Mouse (Mus musculus): ENCODE data around the gene Sod2. TPM values are rescaled to one million over a fixed set of nuclear protein-coding genes. Genes with fewer than 3 reads are reported as not detected.

Sod2 gene
- total and polyA plus RNA-seq, 3 experiments: 284 to 320 (median 293) TPM

GRCm38 (mm10) chr17:13007730-13008425 is 1.2 kb downstream of the Sod2 start (continued):
- TF ChIP-seq MEF2A (IDR thresholded peaks at IDR 0.05; ENCODE audit: extremely low read depth, insufficient replicate concordance, low read depth, low read length, poor library complexity, severe bottlenecking) (no peak), TAL1 (IDR thresholded peaks at IDR 0.05; ENCODE audit: low read length) (no peak), TCF12 (IDR thresholded peaks at IDR 0.05; ENCODE audit: low read depth, low read length) (peak; percentile 63), ETS1 (IDR thresholded peaks at IDR 0.05; ENCODE audit: low read depth, low read length) (peak; percentile 25; the same call in 1 of the 2 replicates), UBTF (IDR thresholded peaks at IDR 0.05; ENCODE audit: borderline replicate concordance, insufficient read depth, low read depth, low read length) (no peak), NRF1 (IDR thresholded peaks at IDR 0.05; ENCODE audit: insufficient read depth, low read depth, low read length, poor library complexity, severe bottlenecking) (0 out of 2 replicates have a peak, but pooled peaks have one; percentile 7), BHLHE40 (IDR thresholded peaks at IDR 0.05; ENCODE audit: borderline replicate concordance, low read depth, low read length) (peak; percentile 33; the same call in 1 of the 2 replicates), MXI1 (IDR thresholded peaks at IDR 0.05; ENCODE audit: low read depth, low read length) (peak; percentile 90), ZMIZ1 (IDR thresholded peaks at IDR 0.05; ENCODE audit: low read depth, low read length) (peak; percentile 84; the same call in 1 of the 2 replicates), GABPA (IDR thresholded peaks at IDR 0.05; ENCODE audit: low read depth, low read length) (no peak), MYC (IDR thresholded peaks at IDR 0.05; ENCODE audit: low read depth, low read length) (peak; percentile 77; the same call in 1 of the 2 replicates)

GRCm38 (mm10) chr17:13008528-13008927 is 1.9 kb downstream of the Sod2 start:
- TF ChIP-seq SIN3A (IDR thresholded peaks at IDR 0.05; ENCODE audit: low read length): no peak
- TF ChIP-seq MAX (IDR thresholded peaks at IDR 0.05; ENCODE audit: low read length): no peak
- TF ChIP-seq SMC3 (IDR thresholded peaks at IDR 0.05; ENCODE audit: low read depth, low read length): no peak
- TF ChIP-seq TAL1 (IDR thresholded peaks at IDR 0.05; ENCODE audit: low read length): no peak
- TF ChIP-seq E2F4 (IDR thresholded peaks at IDR 0.05; ENCODE audit: borderline replicate concordance, low read depth, low read length): no peak
- TF ChIP-seq CHD2 (IDR thresholded peaks at IDR 0.05; ENCODE audit: low read length): no peak
- TF ChIP-seq JUND (IDR thresholded peaks at IDR 0.05; ENCODE audit: low read depth, low read length): no peak
- TF ChIP-seq ZMIZ1 (IDR thresholded peaks at IDR 0.05; ENCODE audit: low read depth, low read length): 0 out of 2 replicates have a peak, but pooled peaks have one; percentile 14
- no peak for TF ChIP-seq NRF1 (IDR thresholded peaks at IDR 0.05; ENCODE audit: insufficient read depth, low read depth, low read length, poor library complexity, severe bottlenecking)
- peak overlapping the region; percentile 85 to 87 for H3K4me3 ChIP-seq (ENCODE audit: control insufficient read depth in 1 of 2, insufficient read depth in 1 of 2, low read depth in 2 of 2, low read length in 2 of 2)
- peaks cover 0 to 3% of the 10 kb centered on the region in 2 experiments; a peak in 2 of 4 replicates for H3K4me1 ChIP-seq (ENCODE audit: control insufficient read depth in 1 of 2, insufficient read depth in 2 of 2, low read length in 2 of 2)
- H3K27me3 ChIP-seq (ENCODE audit: control insufficient read depth in 1 of 2, insufficient read depth in 2 of 2, low read length in 2 of 2): no peaks in the 10 kb centered on the region
- peaks cover 15% of the 10 kb centered on the region for H3K79me2 ChIP-seq (ENCODE audit: control insufficient read depth, insufficient read depth, low read length, poor library complexity)
- H3K27ac ChIP-seq (ENCODE audit: control insufficient read depth, low read depth, low read length): peak overlapping the region; percentile 42
- peak overlapping the region; percentile 76 for H3K9ac ChIP-seq (ENCODE audit: control insufficient read depth, low read depth, low read length, poor library complexity, severe bottlenecking)
- no peak for DNase-seq (ENCODE audit: low read depth, low spot score)
- peaks cover 9 to 10% of the 10 kb centered on the region in 2 experiments for H3K36me3 ChIP-seq (ENCODE audit: control insufficient read depth in 1 of 2, insufficient read depth in 2 of 2, low read length in 2 of 2)
- H3K9me3 ChIP-seq (replicated peaks; ENCODE audit: insufficient read depth, low read length): no peaks in the 10 kb centered on the region

All from MEL (cell line).